Mouse (Mus musculus): ENCODE measurements at regions not wholly inside any gene's neighbourhood (a gene's known extent, or its start where the extent isn't known, plus 50 kb on each side); places are given as distances from the start of the nearest gene placed in this dataset.

GRCm38 (mm10) chr16:9211485-9211884 lies 381.6 kb downstream of the 1810013L24Rik start:
- Histone ChIP-seq H3K9me3 (replicated peaks; ENCODE audit: control insufficient read depth, low read length) (no peaks in the 10 kb centered on the region), H3K4me3 (ENCODE audit: low read depth, low read length) (no peak overlapping the region), H3K36me3 (ENCODE audit: control insufficient read depth, insufficient read depth, low read length) (no peaks in the 10 kb centered on the region), H3K27ac (ENCODE audit: low read depth, low read length) (no peak overlapping the region), H3K27me3 (ENCODE audit: control insufficient read depth, insufficient read depth, low read length) (no peaks in the 10 kb centered on the region), H3K4me2 (no peak overlapping the region), H3K9ac (ENCODE audit: low read depth, low read length) (no peak overlapping the region), H3K4me1 (ENCODE audit: control insufficient read depth, insufficient read depth, low read length) (no peaks in the 10 kb centered on the region)
- ATAC-seq (replicated peaks; ENCODE audit: insufficient number of reproducible peaks, low FRiP score, low TSS enrichment), result no peak
- 51% methylated on average over 6 of the region's 6 CpGs for WGBS (ENCODE audit: insufficient replicate concordance)

- 38% methylated on average over 1 of the region's 1 CpGs for WGBS (ENCODE audit: insufficient replicate concordance)
- H3K27ac ChIP-seq (ENCODE audit: low read depth, low read length), result no peak overlapping the region
- H3K4me1 ChIP-seq (ENCODE audit: control insufficient read depth, insufficient read depth, low read length), result no peaks in the 10 kb centered on the region
- no peaks in the 10 kb centered on the region for H3K9me3 ChIP-seq (replicated peaks; ENCODE audit: control insufficient read depth, low read length)
- no peaks in the 10 kb centered on the region for H3K36me3 ChIP-seq (ENCODE audit: control insufficient read depth, insufficient read depth, low read length)
- H3K4me3 ChIP-seq (ENCODE audit: low read depth, low read length), result no peak overlapping the region
- no peak overlapping the region for H3K9ac ChIP-seq (ENCODE audit: low read depth, low read length)
- no peak overlapping the region for H3K4me2 ChIP-seq
- H3K27me3 ChIP-seq (ENCODE audit: control insufficient read depth, insufficient read depth, low read length), result no peaks in the 10 kb centered on the region
- ATAC-seq (replicated peaks; ENCODE audit: insufficient number of reproducible peaks, low FRiP score, low TSS enrichment), result no peak
Observed at GRCm38 (mm10) chr16:9215131-9215530, 385.2 kb downstream of the 1810013L24Rik start.

GRCm38 (mm10) chr16:9217361-9217760 lies 387.5 kb downstream of the 1810013L24Rik start:
- H3K9ac ChIP-seq (ENCODE audit: low read depth, low read length), result no peak overlapping the region
- ATAC-seq (replicated peaks; ENCODE audit: insufficient number of reproducible peaks, low FRiP score, low TSS enrichment), result no peak
- no peak overlapping the region for H3K27ac ChIP-seq (ENCODE audit: low read depth, low read length)
- no peaks in the 10 kb centered on the region for H3K36me3 ChIP-seq (ENCODE audit: control insufficient read depth, insufficient read depth, low read length)
- WGBS (ENCODE audit: insufficient replicate concordance), result 81% methylated on average over 7 of the region's 7 CpGs
- no peak overlapping the region for H3K4me2 ChIP-seq
- H3K4me1 ChIP-seq (ENCODE audit: control insufficient read depth, insufficient read depth, low read length), result no peaks in the 10 kb centered on the region
- H3K9me3 ChIP-seq (replicated peaks; ENCODE audit: control insufficient read depth, low read length), result no peaks in the 10 kb centered on the region
- H3K27me3 ChIP-seq (ENCODE audit: control insufficient read depth, insufficient read depth, low read length), result no peaks in the 10 kb centered on the region
- no peak overlapping the region for H3K4me3 ChIP-seq (ENCODE audit: low read depth, low read length)

GRCm38 (mm10) chr16:9230178-9230577 lies 400.3 kb downstream of the 1810013L24Rik start:
- H3K4me3 ChIP-seq (ENCODE audit: low read depth, low read length), result no peak overlapping the region
- no peaks in the 10 kb centered on the region for H3K27me3 ChIP-seq (ENCODE audit: control insufficient read depth, insufficient read depth, low read length)
- ATAC-seq (replicated peaks; ENCODE audit: insufficient number of reproducible peaks, low FRiP score, low TSS enrichment), result no peak
- no peaks in the 10 kb centered on the region for H3K4me1 ChIP-seq (ENCODE audit: control insufficient read depth, insufficient read depth, low read length)
- H3K27ac ChIP-seq (ENCODE audit: low read depth, low read length), result no peak overlapping the region
- H3K36me3 ChIP-seq (ENCODE audit: control insufficient read depth, insufficient read depth, low read length), result no peaks in the 10 kb centered on the region
- H3K4me2 ChIP-seq, result no peak overlapping the region
- no peak overlapping the region for H3K9ac ChIP-seq (ENCODE audit: low read depth, low read length)
- H3K9me3 ChIP-seq (replicated peaks; ENCODE audit: control insufficient read depth, low read length), result no peaks in the 10 kb centered on the region

- Histone ChIP-seq H3K36me3 (ENCODE audit: control insufficient read depth, insufficient read depth, low read length) (no peaks in the 10 kb centered on the region), H3K9me3 (replicated peaks; ENCODE audit: control insufficient read depth, low read length) (0 out of 2 replicates have a peak, but pooled peaks cover 2% of the 10 kb centered on the region), H3K4me1 (ENCODE audit: control insufficient read depth, insufficient read depth, low read length) (no peaks in the 10 kb centered on the region), H3K27me3 (ENCODE audit: control insufficient read depth, insufficient read depth, low read length) (no peaks in the 10 kb centered on the region), H3K4me3 (ENCODE audit: low read depth, low read length) (no peak overlapping the region), H3K9ac (ENCODE audit: low read depth, low read length) (no peak overlapping the region), H3K27ac (ENCODE audit: low read depth, low read length) (no peak overlapping the region), H3K4me2 (no peak overlapping the region)
- no peak for ATAC-seq (replicated peaks; ENCODE audit: insufficient number of reproducible peaks, low FRiP score, low TSS enrichment)
- WGBS (ENCODE audit: insufficient replicate concordance), result 91% methylated on average over 4 of the region's 4 CpGs
Observed at GRCm38 (mm10) chr16:9242099-9242498, 412.2 kb downstream of the 1810013L24Rik start.

- Histone ChIP-seq H3K27me3 (ENCODE audit: control insufficient read depth, insufficient read depth, low read length) (no peaks in the 10 kb centered on the region), H3K4me1 (ENCODE audit: control insufficient read depth, insufficient read depth, low read length) (no peaks in the 10 kb centered on the region), H3K36me3 (ENCODE audit: control insufficient read depth, insufficient read depth, low read length) (no peaks in the 10 kb centered on the region), H3K9me3 (replicated peaks; ENCODE audit: control insufficient read depth, low read length) (no peaks in the 10 kb centered on the region), H3K4me3 (ENCODE audit: low read depth, low read length) (no peak overlapping the region), H3K27ac (ENCODE audit: low read depth, low read length) (no peak overlapping the region), H3K4me2 (no peak overlapping the region), H3K9ac (ENCODE audit: low read depth, low read length) (no peak overlapping the region)
- WGBS (ENCODE audit: insufficient replicate concordance), result 70% methylated on average over 3 of the region's 3 CpGs
- ATAC-seq (replicated peaks; ENCODE audit: insufficient number of reproducible peaks, low FRiP score, low TSS enrichment), result no peak
Observed at GRCm38 (mm10) chr16:9247198-9247597, 417.3 kb downstream of the 1810013L24Rik start.

GRCm38 (mm10) chr16:9253054-9253453 lies 423.2 kb downstream of the 1810013L24Rik start:
- no peak overlapping the region for H3K27ac ChIP-seq (ENCODE audit: low read depth, low read length)
- H3K4me3 ChIP-seq (ENCODE audit: low read depth, low read length), result no peak overlapping the region
- H3K9me3 ChIP-seq (replicated peaks; ENCODE audit: control insufficient read depth, low read length), result no peaks in the 10 kb centered on the region
- no peak for ATAC-seq (replicated peaks; ENCODE audit: insufficient number of reproducible peaks, low FRiP score, low TSS enrichment)
- no peak overlapping the region for H3K9ac ChIP-seq (ENCODE audit: low read depth, low read length)
- H3K4me2 ChIP-seq, result no peak overlapping the region
- no peaks in the 10 kb centered on the region for H3K27me3 ChIP-seq (ENCODE audit: control insufficient read depth, insufficient read depth, low read length)
- no peaks in the 10 kb centered on the region for H3K36me3 ChIP-seq (ENCODE audit: control insufficient read depth, insufficient read depth, low read length)
- whole genome bisulfite sequencing (ENCODE audit: insufficient replicate concordance), result 71% methylated on average over 1 of the region's 1 CpGs
- no peaks in the 10 kb centered on the region for H3K4me1 ChIP-seq (ENCODE audit: control insufficient read depth, insufficient read depth, low read length)

GRCm38 (mm10) chr16:9255351-9255750 lies 425.5 kb downstream of the 1810013L24Rik start:
- H3K4me3 ChIP-seq (ENCODE audit: low read depth, low read length), result no peak overlapping the region
- H3K27me3 ChIP-seq (ENCODE audit: control insufficient read depth, insufficient read depth, low read length), result no peaks in the 10 kb centered on the region
- H3K9ac ChIP-seq (ENCODE audit: low read depth, low read length), result no peak overlapping the region
- no peak overlapping the region for H3K27ac ChIP-seq (ENCODE audit: low read depth, low read length)
- no peak for ATAC-seq (replicated peaks; ENCODE audit: insufficient number of reproducible peaks, low FRiP score, low TSS enrichment)
- 36% methylated on average over 3 of the region's 3 CpGs for WGBS (ENCODE audit: insufficient replicate concordance)
- H3K4me1 ChIP-seq (ENCODE audit: control insufficient read depth, insufficient read depth, low read length), result no peaks in the 10 kb centered on the region
- H3K9me3 ChIP-seq (replicated peaks; ENCODE audit: control insufficient read depth, low read length), result no peaks in the 10 kb centered on the region
- no peaks in the 10 kb centered on the region for H3K36me3 ChIP-seq (ENCODE audit: control insufficient read depth, insufficient read depth, low read length)
- no peak overlapping the region for H3K4me2 ChIP-seq

- Histone ChIP-seq H3K27me3 (ENCODE audit: control insufficient read depth, insufficient read depth, low read length) (no peaks in the 10 kb centered on the region), H3K4me2 (no peak overlapping the region), H3K4me3 (ENCODE audit: low read depth, low read length) (no peak overlapping the region), H3K27ac (ENCODE audit: low read depth, low read length) (no peak overlapping the region), H3K4me1 (ENCODE audit: control insufficient read depth, insufficient read depth, low read length) (no peaks in the 10 kb centered on the region), H3K36me3 (ENCODE audit: control insufficient read depth, insufficient read depth, low read length) (no peaks in the 10 kb centered on the region), H3K9ac (ENCODE audit: low read depth, low read length) (no peak overlapping the region), H3K9me3 (replicated peaks; ENCODE audit: control insufficient read depth, low read length) (no peaks in the 10 kb centered on the region)
- 78% methylated on average over 3 of the region's 3 CpGs for WGBS (ENCODE audit: insufficient replicate concordance)
- ATAC-seq (replicated peaks; ENCODE audit: insufficient number of reproducible peaks, low FRiP score, low TSS enrichment), result no peak
Observed at GRCm38 (mm10) chr16:9260966-9261365, 431.1 kb downstream of the 1810013L24Rik start.

All from heart, embryonic 11.5 days (tissue).